Comparison of ENCODE assay signal across 9 mouse cellular contexts in genomic region chr10:43684247-43685033, GRCm38 (mm10).
DNase-seq lines count a peak whose midpoint lies in the region; ATAC-seq and TF ChIP-seq lines count a peak whose summit lies in the region.
"Had no signal": no experiment of that assay in that cellular context is flagged by ENCODE, and none has a peak within 500 bp of the region (broad histone marks: within the 10 kb centered on the region; RNA-seq: fewer than 3 reads in every experiment).

No protein-coding gene starts in this region.

- TF ChIP-seq EP300 in liver, postnatal 0 days (IDR thresholded peaks at IDR 0.05; ENCODE audit: low read depth): no peak

- no peak overlapping the region for H3K4me3 ChIP-seq in kidney, embryonic 14.5 days (ENCODE audit: low read length)
- H3K4me3 ChIP-seq in intestine, postnatal 0 days (ENCODE audit: low read depth, low read length): no peak overlapping the region
- no peak overlapping the region for H3K4me3 ChIP-seq in liver, postnatal 0 days (ENCODE audit: low read depth, low read length)
- H3K4me3 ChIP-seq: midbrain, embryonic 12.5 days had no signal

- no peak for ATAC-seq in kidney, embryonic 14.5 days (ENCODE audit: low FRiP score, low TSS enrichment)
- peak; percentile 79 for ATAC-seq in intestine, postnatal 0 days
- ATAC-seq in liver, postnatal 0 days: peak; percentile 59

- no peak for TF ChIP-seq CTCF in intestine, postnatal 0 days (IDR thresholded peaks at IDR 0.05; ENCODE audit: low read depth)
- TF ChIP-seq CTCF in liver, postnatal 0 days (IDR thresholded peaks at IDR 0.05; ENCODE audit: low read depth): no peak

- no peaks in the 10 kb centered on the region for H3K27me3 ChIP-seq in kidney, embryonic 14.5 days (ENCODE audit: control insufficient read depth, insufficient read depth, low read length)
- no peaks in the 10 kb centered on the region for H3K27me3 ChIP-seq in intestine, postnatal 0 days (replicated peaks; ENCODE audit: control insufficient read depth, insufficient read depth, low read length)
- no peaks in the 10 kb centered on the region for H3K27me3 ChIP-seq in liver, postnatal 0 days (ENCODE audit: insufficient read depth, low read length)

- peak; percentile 44 for DNase-seq in kidney, adult 11 months
- peak; percentile 42 for DNase-seq in WW6 (ENCODE audit: low read depth, low spot score)
- no peak for DNase-seq in liver, postnatal 0 days
- no peak for DNase-seq in frontal cortex, postnatal 25 days (ENCODE audit: low spot score in 2 of 2)
- DNase-seq in left cerebral cortex, adult 11 months (ENCODE audit: low spot score): no peak
- no peak for DNase-seq in layer of hippocampus, postnatal 25 days (ENCODE audit: extremely low spot score in 1 of 2, low spot score in 1 of 2)

- H3K36me3 ChIP-seq in kidney, embryonic 14.5 days (ENCODE audit: control insufficient read depth, insufficient read depth, low read length): no peaks in the 10 kb centered on the region
- H3K36me3 ChIP-seq in intestine, postnatal 0 days (ENCODE audit: control insufficient read depth, insufficient read depth): no peaks in the 10 kb centered on the region
- H3K36me3 ChIP-seq in liver, postnatal 0 days (replicated peaks; ENCODE audit: insufficient read depth, low read length): no peaks in the 10 kb centered on the region
- H3K36me3 ChIP-seq: midbrain, embryonic 12.5 days had no signal

- WGBS in kidney, embryonic 14.5 days: 51% methylated on average over 12 of the region's 12 CpGs
- WGBS in intestine, postnatal 0 days: 33% methylated on average over 12 of the region's 12 CpGs
- WGBS in liver, postnatal 0 days (ENCODE audit: insufficient replicate concordance): 59% methylated on average over 12 of the region's 12 CpGs

- peaks cover 10% of the 10 kb centered on the region for H3K4me1 ChIP-seq in kidney, embryonic 14.5 days (ENCODE audit: control insufficient read depth, insufficient read depth, low read length)
- H3K4me1 ChIP-seq in intestine, postnatal 0 days (replicated peaks; ENCODE audit: control insufficient read depth, insufficient read depth, low read length): no peaks in the 10 kb centered on the region; the same call in 1 of the 2 replicates
- H3K4me1 ChIP-seq in liver, postnatal 0 days (ENCODE audit: insufficient read depth): peaks cover 10% of the 10 kb centered on the region

- no peak overlapping the region for H3K9ac ChIP-seq in kidney, embryonic 14.5 days (ENCODE audit: low read depth, low read length)
- H3K9ac ChIP-seq in intestine, postnatal 0 days (ENCODE audit: low read depth, low read length): no peak overlapping the region
- H3K9ac ChIP-seq in liver, postnatal 0 days (replicated peaks): no peak overlapping the region
- H3K9ac ChIP-seq: midbrain, embryonic 12.5 days had no signal

- no peak overlapping the region for H3K4me2 ChIP-seq in kidney, embryonic 14.5 days (replicated peaks; ENCODE audit: low read depth, low read length)
- H3K4me2 ChIP-seq in intestine, postnatal 0 days (replicated peaks; ENCODE audit: low read depth): no peak overlapping the region
- 0 out of 2 replicates have a peak overlapping the region, but pooled peaks have one; percentile 5 for H3K4me2 ChIP-seq in liver, postnatal 0 days (ENCODE audit: low read depth, low read length)
- H3K4me2 ChIP-seq: midbrain, embryonic 12.5 days had no signal

- no peaks in the 10 kb centered on the region for H3K9me3 ChIP-seq in kidney, embryonic 14.5 days (ENCODE audit: control insufficient read depth, low read length)
- H3K9me3 ChIP-seq in intestine, postnatal 0 days (ENCODE audit: control insufficient read depth): no peaks in the 10 kb centered on the region
- H3K9me3 ChIP-seq in liver, postnatal 0 days (ENCODE audit: low read length): no peaks in the 10 kb centered on the region
- H3K9me3 ChIP-seq: midbrain, embryonic 12.5 days had no signal

- no peak overlapping the region for H3K27ac ChIP-seq in kidney, embryonic 14.5 days (ENCODE audit: low read depth, low read length)
- H3K27ac ChIP-seq in intestine, postnatal 0 days (ENCODE audit: low read depth, low read length): no peak overlapping the region
- H3K27ac ChIP-seq in liver, postnatal 0 days (ENCODE audit: low read depth): peak overlapping the region; percentile 49
- H3K27ac ChIP-seq: midbrain, embryonic 12.5 days had no signal

Comparison
In these comparisons a context has a peak if more than half of its experiments do, and no peak if none do; other contexts are left out.
1. DNase-seq: peak in kidney, adult 11 months (single experiment) and WW6 (single experiment); none in liver, postnatal 0 days (single experiment), frontal cortex, postnatal 25 days (0 of 2), left cerebral cortex, adult 11 months (single experiment) and layer of hippocampus, postnatal 25 days (0 of 2).